Mouse (Mus musculus) adrenal gland, postnatal 10 days (tissue): ENCODE results near the gene Olfr279. TPM values are rescaled to one million over a fixed set of nuclear protein-coding genes. Genes with fewer than 3 reads are reported as not detected.

ENCODE experiments used
- DNase-seq: peaks from one replicate; pipeline ENCODE4 v3.0.0; 2021; ENCODE audit warnings: mixed read lengths
- long read RNA-seq, 2 experiments: library from polyadenylated mRNA; stranded (forward); transcript quantifications; one replicate each; pipeline ENCODE4 v2.0.0; 2021
- total RNA-seq, 2 experiments: library from RNA; stranded (reverse); gene quantifications; 2 replicates each; pipeline ENCODE4 v1.2.3; 2021

Gene Olfr279
- total RNA-seq, result not detected
- long read RNA-seq, experiment 1, result 0 reads
- long read RNA-seq, experiment 2, result 0 reads

- DNase-seq, result no peak
Observed at GRCm38 (mm10) chr15:98492102-98492501, at the start of gene Olfr279. Gene Olfr279, plus strand, starts transcription at chr15:98492402.

- peak; percentile 28 for DNase-seq
Observed at GRCm38 (mm10) chr15:98444561-98444960, 47.6 kb upstream of the Olfr279 start.

- DNase-seq, result no peak
Observed at GRCm38 (mm10) chr15:98448521-98448920, 43.7 kb upstream of the Olfr279 start.

GRCm38 (mm10) chr15:98452288-98452687, 39.9 kb upstream of the Olfr279 start, which contains the start of gene Olfr281:
Gene Olfr281, plus strand, starts transcription at chr15:98452588.
- no peak for DNase-seq

GRCm38 (mm10) chr15:98469596-98469995, 22.6 kb upstream of the Olfr279 start, which contains the start of gene OR5BS1P:
Gene OR5BS1P, plus strand, starts transcription at chr15:98469896.
- DNase-seq, result no peak

GRCm38 (mm10) chr15:98471539-98471938, 20.7 kb upstream of the Olfr279 start:
- no peak for DNase-seq

GRCm38 (mm10) chr15:98474958-98475357, 17.2 kb upstream of the Olfr279 start:
- no peak for DNase-seq

GRCm38 (mm10) chr15:98475382-98475781, 16.8 kb upstream of the Olfr279 start:
- peak; percentile 75 for DNase-seq

GRCm38 (mm10) chr15:98476281-98476680, 15.9 kb upstream of the Olfr279 start:
- no peak for DNase-seq

- no peak for DNase-seq
Observed at GRCm38 (mm10) chr15:98479568-98480102, 12.6 kb upstream of the Olfr279 start.

GRCm38 (mm10) chr15:98482701-98483100, 9.5 kb upstream of the Olfr279 start, which contains the start of gene Lalba:
Gene Lalba, minus strand, starts transcription at chr15:98482721.
- DNase-seq, result no peak

- DNase-seq, result peak; percentile 20
Observed at GRCm38 (mm10) chr15:98483907-98484886, 8.0 kb upstream of the Olfr279 start.

- DNase-seq, result no peak
Observed at GRCm38 (mm10) chr15:98486433-98487021, 5.7 kb upstream of the Olfr279 start.

GRCm38 (mm10) chr15:98491332-98491731, 870 bp upstream of the Olfr279 start:
- no peak for DNase-seq

- no peak for DNase-seq
Observed at GRCm38 (mm10) chr15:98497631-98498030, 5.4 kb downstream of the Olfr279 start.

GRCm38 (mm10) chr15:98503317-98503716, 11.1 kb downstream of the Olfr279 start:
- no peak for DNase-seq

GRCm38 (mm10) chr15:98504514-98504913, 12.3 kb downstream of the Olfr279 start:
- peak; percentile 85 for DNase-seq

GRCm38 (mm10) chr15:98506253-98506957, 14.2 kb downstream of the Olfr279 start:
- no peak for DNase-seq

GRCm38 (mm10) chr15:98507321-98507720, 15.1 kb downstream of the Olfr279 start:
- no peak for DNase-seq

- DNase-seq, result no peak
Observed at GRCm38 (mm10) chr15:98509387-98509786, 17.2 kb downstream of the Olfr279 start.

GRCm38 (mm10) chr15:98510438-98511385, 18.5 kb downstream of the Olfr279 start:
- peak; percentile 87 for DNase-seq
